Mouse (Mus musculus) liver, embryonic 14.5 days (tissue): ENCODE measurements around the gene Dusp15. TPM values are rescaled to one million over a fixed set of nuclear protein-coding genes. Genes with fewer than 3 reads are reported as not detected.

Experiments
- ATAC-seq: fragments of 200-750 bp; cut with Nextera tagmentation; 2 replicates; pipeline ENCODE4 v1.8.0; 2017; ENCODE audit warnings: moderate number of reproducible peaks, mild to moderate bottlenecking, moderate library complexity; ENCODE audit not compliant: insufficient read depth
- DNase-seq, 3 experiments: peaks; one replicate each; pipeline ENCODE4 v3.0.0-alpha.2; 2012 to 2013; ENCODE audit warnings: low read depth in 3 of 3, low spot score in 3 of 3
- H3K27ac ChIP-seq: fragments of 300-500 bp; sonication (generic); 2 replicates; pipeline ENCODE4 v1.5.1; 2014; ENCODE audit warnings: moderate library complexity, mild to moderate bottlenecking, control low read depth, inconsistent platforms
- H3K27me3 ChIP-seq: fragments of 300-500 bp; sonication (generic); 2 replicates; pipeline ENCODE4 v1.6.1; 2014; ENCODE audit warnings: mild to moderate bottlenecking, low read length, moderate library complexity; ENCODE audit not compliant: control insufficient read depth, insufficient read depth
- H3K36me3 ChIP-seq: fragments of 300-500 bp; sonication (generic); replicated peaks from 2 replicates; pipeline ENCODE4 v1.6.1; 2014; ENCODE audit warnings: low read depth; ENCODE audit not compliant: control insufficient read depth, insufficient read depth
- H3K4me1 ChIP-seq, 2 experiments: fragments of 200-500 bp in 1 of 2; fragments of 300-500 bp in 1 of 2; sonication (generic) in 1 of 2; replicated peaks; 2 replicates each; pipeline ENCODE4 v1.6.1; 2012 to 2014; ENCODE audit warnings: antibody characterized with exemption in 1 of 2, inconsistent platforms in 1 of 2, low read length in 1 of 2; ENCODE audit not compliant: control insufficient read depth in 2 of 2, insufficient read depth in 2 of 2
- H3K4me2 ChIP-seq: fragments of 300-500 bp; sonication (generic); 2 replicates; pipeline ENCODE4 v1.6.1; 2014; ENCODE audit warnings: low read depth, mild to moderate bottlenecking, control low read depth, moderate library complexity
- H3K4me3 ChIP-seq, 2 experiments: fragments of 200-500 bp in 1 of 2; fragments of 300-500 bp in 1 of 2; sonication (generic) in 1 of 2; 2 replicates each; pipeline ENCODE4 v1.5.1; 2012 to 2014; ENCODE audit warnings: low read depth in 2 of 2, low read length in 2 of 2, mild to moderate bottlenecking in 2 of 2, control low read depth in 1 of 2, inconsistent platforms in 1 of 2, moderate library complexity in 1 of 2; ENCODE audit not compliant: insufficient read depth in 1 of 2
- H3K9ac ChIP-seq: fragments of 300-500 bp; sonication (generic); replicated peaks from 2 replicates; pipeline ENCODE4 v1.6.1; 2014; ENCODE audit warnings: mild to moderate bottlenecking, control low read depth, moderate library complexity
- H3K9me3 ChIP-seq: fragments of 300-500 bp; sonication (generic); 2 replicates; pipeline ENCODE4 v1.6.1; 2016; ENCODE audit warnings: low read length, mixed read lengths; ENCODE audit not compliant: control insufficient read depth
- CTCF ChIP-seq: IDR thresholded peaks from 2 replicates; pipeline ENCODE4 v1.5.1; 2016; ENCODE audit warnings: antibody characterized with exemption, low read depth, control low read depth
- EP300 ChIP-seq: IDR thresholded peaks from 2 replicates; pipeline ENCODE4 v1.6.1; 2016; ENCODE audit warnings: antibody characterized with exemption, low read depth
- WGBS: fragments of 180-500 bp; shearing (Covaris S2); extraction: QIAGEN DNeasy Blood & Tissue Kit; methylation state at CpG from one replicate; pipeline ENCODE4 v1.1.7; 2014; ENCODE audit not compliant: insufficient replicate concordance; 5-methylcytosine and 5-hydroxymethylcytosine counted together
- polyA plus RNA-seq, 2 experiments: library from polyadenylated mRNA; depleted of rRNA in 1 of 2; stranded (reverse) in 1 of 2; unstranded in 1 of 2; fragments of >200 nt; fragmentation: Nextera tagmentation in 1 of 2; extraction: Ambion mirVana in 1 of 2; gene quantifications; 2 replicates each; pipeline versions ENCODE4 v1.2.1 to v1.2.3; 2012 to 2014

Gene Dusp15
- polyA plus RNA-seq, 2 experiments = 0.02 TPM; not detected in 1

- TF ChIP-seq EP300 = no peak
- TF ChIP-seq CTCF = no peak
- Histone ChIP-seq H3K27ac (no peak overlapping the region), H3K27me3 (no peaks in the 10 kb centered on the region), H3K4me2 (no peak overlapping the region), H3K9me3 (no peaks in the 10 kb centered on the region), H3K4me3 (no peak overlapping the region), H3K9ac (no peak overlapping the region), H3K36me3 (no peaks in the 10 kb centered on the region), H3K4me1 (no peaks in the 10 kb centered on the region)
- ATAC-seq = no peak
- WGBS = 67% methylated on average over 3 of the region's 3 CpGs
- no peak for DNase-seq
Measured at GRCm38 (mm10) chr2:152902658-152903057, 48.8 kb downstream of the Dusp15 start.

- no peaks in the 10 kb centered on the region for H3K36me3 ChIP-seq
- H3K4me3 ChIP-seq = no peak overlapping the region
- H3K4me2 ChIP-seq = no peak overlapping the region
- ATAC-seq = no peak
- no peaks in the 10 kb centered on the region for H3K4me1 ChIP-seq
- H3K9me3 ChIP-seq = no peaks in the 10 kb centered on the region
- WGBS = 81% methylated on average over 15 of the region's 15 CpGs
- H3K9ac ChIP-seq = no peak overlapping the region
- no peak for TF ChIP-seq CTCF
- no peak for TF ChIP-seq EP300
- DNase-seq = no peak
- H3K27ac ChIP-seq = no peak overlapping the region
- no peaks in the 10 kb centered on the region for H3K27me3 ChIP-seq
Measured at GRCm38 (mm10) chr2:152901296-152901695, 50.2 kb downstream of the Dusp15 start.

- ATAC-seq (no peak), DNase-seq (no peak)
- Histone ChIP-seq H3K27me3 (no peaks in the 10 kb centered on the region), H3K4me2 (no peak overlapping the region), H3K9me3 (no peaks in the 10 kb centered on the region), H3K9ac (no peak overlapping the region), H3K36me3 (peaks cover 19% of the 10 kb centered on the region), H3K4me3 (no peak overlapping the region), H3K4me1 (no peaks in the 10 kb centered on the region), H3K27ac (no peak overlapping the region)
- WGBS = 83% methylated on average over 6 of the region's 6 CpGs
- TF ChIP-seq CTCF (no peak), EP300 (no peak)
Measured at GRCm38 (mm10) chr2:152899011-152899410, 52.5 kb downstream of the Dusp15 start.

GRCm38 (mm10) chr2:152896926-152897325 is 54.6 kb downstream of the Dusp15 start:
- DNase-seq (no peak), ATAC-seq (no peak)
- Histone ChIP-seq H3K36me3 (peaks cover 40% of the 10 kb centered on the region), H3K4me2 (no peak overlapping the region), H3K4me1 (no peaks in the 10 kb centered on the region), H3K27me3 (no peaks in the 10 kb centered on the region), H3K9me3 (no peaks in the 10 kb centered on the region), H3K4me3 (no peak overlapping the region), H3K27ac (no peak overlapping the region), H3K9ac (no peak overlapping the region)
- no peak for TF ChIP-seq CTCF
- no peak for TF ChIP-seq EP300
- 78% methylated on average over 3 of the region's 3 CpGs for WGBS

- H3K4me1 ChIP-seq = no peaks in the 10 kb centered on the region
- no peak overlapping the region for H3K4me2 ChIP-seq
- DNase-seq (no peak), ATAC-seq (no peak)
- H3K27ac ChIP-seq = no peak overlapping the region
- no peak overlapping the region for H3K9ac ChIP-seq
- H3K36me3 ChIP-seq = peaks cover 51% of the 10 kb centered on the region
- H3K4me3 ChIP-seq = no peak overlapping the region
- WGBS = 92% methylated on average over 9 of the region's 9 CpGs
- H3K9me3 ChIP-seq = no peaks in the 10 kb centered on the region
- TF ChIP-seq EP300 (no peak), CTCF (no peak)
- no peaks in the 10 kb centered on the region for H3K27me3 ChIP-seq
Measured at GRCm38 (mm10) chr2:152895834-152896233, 55.7 kb downstream of the Dusp15 start.

Other genes with a start within 250 kb of the Dusp15 start
- gene Id1, start 215.4 kb downstream of the Dusp15 start, polyA plus RNA-seq (2012; rRNA removed) = 45.6 and 50.6 TPM in 2 replicates
- gene Id1, start 215.4 kb downstream of the Dusp15 start, polyA plus RNA-seq (2014; fragmentation: Nextera tagmentation; extraction: Ambion mirVana) = 20.7 and 22.6 TPM in 2 replicates
- 0.51 and 0.92 TPM in 2 replicates for gene Cox4i2, start 197.5 kb downstream of the Dusp15 start, polyA plus RNA-seq (2012; rRNA removed)
- 0.47 and 0.51 TPM in 2 replicates for gene Cox4i2, start 197.5 kb downstream of the Dusp15 start, polyA plus RNA-seq (2014; fragmentation: Nextera tagmentation; extraction: Ambion mirVana)
- gene Bcl2l1, start 120.0 kb downstream of the Dusp15 start, polyA plus RNA-seq (2012; rRNA removed) = 72.2 and 81.6 TPM in 2 replicates
- gene Bcl2l1, start 120.0 kb downstream of the Dusp15 start, polyA plus RNA-seq (2014; fragmentation: Nextera tagmentation; extraction: Ambion mirVana) = 172 and 186 TPM in 2 replicates
- 25.1 and 47.1 TPM in 2 replicates for gene Tpx2, start 103.7 kb downstream of the Dusp15 start, polyA plus RNA-seq (2012; rRNA removed)
- gene Tpx2, start 103.7 kb downstream of the Dusp15 start, polyA plus RNA-seq (2014; fragmentation: Nextera tagmentation; extraction: Ambion mirVana) = 80.9 and 82.6 TPM in 2 replicates
- 0.02 TPM in 1 of 2 replicates, not detected in the other for gene Mylk2, start 40.3 kb downstream of the Dusp15 start, polyA plus RNA-seq (2012; rRNA removed)
- not detected in 2 replicates for gene Mylk2, start 40.3 kb downstream of the Dusp15 start, polyA plus RNA-seq (2014; fragmentation: Nextera tagmentation; extraction: Ambion mirVana)
- gene Foxs1, start 18.5 kb downstream of the Dusp15 start, polyA plus RNA-seq (2012; rRNA removed) = 0.08 and 0.18 TPM in 2 replicates
- gene Foxs1, start 18.5 kb downstream of the Dusp15 start, polyA plus RNA-seq (2014; fragmentation: Nextera tagmentation; extraction: Ambion mirVana) = 0.08 and 0.10 TPM in 2 replicates
- 0.05 and 0.11 TPM in 2 replicates for gene Ttll9, start 10.8 kb upstream of the Dusp15 start, polyA plus RNA-seq (2012; rRNA removed)
- gene Ttll9, start 10.8 kb upstream of the Dusp15 start, polyA plus RNA-seq (2014; fragmentation: Nextera tagmentation; extraction: Ambion mirVana) = 0.08 and 0.18 TPM in 2 replicates
- gene Pdrg1, start 63.7 kb upstream of the Dusp15 start, polyA plus RNA-seq (2012; rRNA removed) = 20.6 and 26.9 TPM in 2 replicates
- 21.5 and 23.0 TPM in 2 replicates for gene Pdrg1, start 63.7 kb upstream of the Dusp15 start, polyA plus RNA-seq (2014; fragmentation: Nextera tagmentation; extraction: Ambion mirVana)
- not detected in 2 replicates for gene Xkr7, start 80.2 kb upstream of the Dusp15 start, polyA plus RNA-seq (2012; rRNA removed)
- gene Xkr7, start 80.2 kb upstream of the Dusp15 start, polyA plus RNA-seq (2014; fragmentation: Nextera tagmentation; extraction: Ambion mirVana) = not detected in 2 replicates
- gene Ccm2l, start 114.3 kb upstream of the Dusp15 start, polyA plus RNA-seq (2012; rRNA removed) = 2.1 and 2.2 TPM in 2 replicates
- 0.71 and 0.81 TPM in 2 replicates for gene Ccm2l, start 114.3 kb upstream of the Dusp15 start, polyA plus RNA-seq (2014; fragmentation: Nextera tagmentation; extraction: Ambion mirVana)
- 5.9 and 6.0 TPM in 2 replicates for gene Hck, start 156.8 kb upstream of the Dusp15 start, polyA plus RNA-seq (2012; rRNA removed)
- 6.9 and 7.8 TPM in 2 replicates for gene Hck, start 156.8 kb upstream of the Dusp15 start, polyA plus RNA-seq (2014; fragmentation: Nextera tagmentation; extraction: Ambion mirVana)
- gene Tm9sf4, start 209.6 kb upstream of the Dusp15 start, polyA plus RNA-seq (2012; rRNA removed) = 13.0 TPM in 2 replicates
- 23.7 and 32.4 TPM in 2 replicates for gene Tm9sf4, start 209.6 kb upstream of the Dusp15 start, polyA plus RNA-seq (2014; fragmentation: Nextera tagmentation; extraction: Ambion mirVana)